In genomic region chr17:49530215-49530614, GRCm38 (mm10) we compare ENCODE assay signal across 8 mouse cellular contexts. TPM values are rescaled to one million over a fixed set of nuclear protein-coding genes. Genes with fewer than 3 reads are reported as not detected.
DNase-seq lines count a peak whose midpoint lies in the region; ATAC-seq lines count a peak whose summit lies in the region.

No protein-coding gene starts in this region.

- H3K4me2 ChIP-seq in forebrain, embryonic 15.5 days (replicated peaks), result no peak overlapping the region
- no peak overlapping the region for H3K4me2 ChIP-seq in neural tube, embryonic 15.5 days

- ATAC-seq in forebrain, embryonic 15.5 days (replicated peaks), result no peak
- ATAC-seq in neural tube, embryonic 15.5 days (ENCODE audit: low FRiP score), result no peak
- peak; percentile 35 to 42; a peak in 1 of 4 replicates for ATAC-seq in hematopoietic stem cell, adult 5-6 weeks (replicated peaks in 1 of 2; ENCODE audit: insufficient read depth in 1 of 2, low FRiP score in 2 of 2, low TSS enrichment in 1 of 2, low read depth in 1 of 2, poor library complexity in 2 of 2, severe bottlenecking in 2 of 2)

- no peak overlapping the region for H3K9ac ChIP-seq in forebrain, embryonic 15.5 days (replicated peaks)
- H3K9ac ChIP-seq in neural tube, embryonic 15.5 days (replicated peaks), result no peak overlapping the region

- H3K36me3 ChIP-seq in forebrain, embryonic 10.5 days (replicated peaks), result no peaks in the 10 kb centered on the region
- H3K36me3 ChIP-seq in forebrain, embryonic 15.5 days, result no peaks in the 10 kb centered on the region
- no peaks in the 10 kb centered on the region for H3K36me3 ChIP-seq in neural tube, embryonic 15.5 days

- no peaks in the 10 kb centered on the region for H3K27me3 ChIP-seq in forebrain, embryonic 10.5 days (ENCODE audit: poor library complexity, severe bottlenecking)
- no peaks in the 10 kb centered on the region for H3K27me3 ChIP-seq in forebrain, embryonic 15.5 days
- no peaks in the 10 kb centered on the region for H3K27me3 ChIP-seq in neural tube, embryonic 15.5 days (replicated peaks)

- H3K4me1 ChIP-seq in forebrain, embryonic 10.5 days, result no peaks in the 10 kb centered on the region; the same call in 1 of the 2 replicates
- 0 out of 2 replicates have a peak, but pooled peaks cover 4% of the 10 kb centered on the region for H3K4me1 ChIP-seq in forebrain, embryonic 15.5 days
- H3K4me1 ChIP-seq in neural tube, embryonic 15.5 days, result peaks cover 9% of the 10 kb centered on the region

- peak; percentile 41 for DNase-seq in forebrain, embryonic 10.5 days (ENCODE audit: extremely low spot score, low spot score)
- DNase-seq in neural tube, embryonic 10.5 days (ENCODE audit: extremely low spot score, low spot score), result peak; percentile 68
- peak; percentile 3 for DNase-seq in c-Kit-negative CD71-positive TER-119-positive erythroid progenitor cells, embryonic 14.5 days (ENCODE audit: low read depth, low spot score)
- DNase-seq in lung, postnatal 14 days, result peak; percentile 68
- DNase-seq in T-cell, adult 2 months (ENCODE audit: low spot score), result no peak

- H3K9me3 ChIP-seq in forebrain, embryonic 10.5 days, result no peaks in the 10 kb centered on the region
- no peaks in the 10 kb centered on the region for H3K9me3 ChIP-seq in forebrain, embryonic 15.5 days
- no peaks in the 10 kb centered on the region for H3K9me3 ChIP-seq in neural tube, embryonic 15.5 days (replicated peaks)

- H3K27ac ChIP-seq in forebrain, embryonic 10.5 days, result no peak overlapping the region
- no peak overlapping the region for H3K27ac ChIP-seq in forebrain, embryonic 15.5 days (replicated peaks)
- H3K27ac ChIP-seq in neural tube, embryonic 15.5 days (replicated peaks), result no peak overlapping the region

- 29% methylated on average over 3 of the region's 3 CpGs for WGBS in forebrain, embryonic 10.5 days
- 10% methylated on average over 3 of the region's 3 CpGs for WGBS in forebrain, embryonic 15.5 days
- WGBS in neural tube, embryonic 15.5 days, result 28% methylated on average over 3 of the region's 3 CpGs

- no peak overlapping the region for H3K4me3 ChIP-seq in forebrain, embryonic 10.5 days
- no peak overlapping the region for H3K4me3 ChIP-seq in forebrain, embryonic 15.5 days
- H3K4me3 ChIP-seq in neural tube, embryonic 15.5 days (replicated peaks), result no peak overlapping the region

RNA-seq across cellular contexts. Expression of gene Daam2, which starts 33.9 kb away (rescaled TPM):
- 1.5 and 1.7 TPM in 2 replicates for polyA plus RNA-seq in forebrain, embryonic 10.5 days (2016; fragmentation: Nextera tagmentation; extraction: Ambion mirVana)
- 1.7 and 2.0 TPM in 2 replicates for polyA plus RNA-seq in forebrain, embryonic 15.5 days (2015; fragmentation: Nextera tagmentation; extraction: Ambion mirVana)
- polyA plus RNA-seq in neural tube, embryonic 15.5 days (2015; fragmentation: Nextera tagmentation; extraction: Ambion mirVana), result 4.0 and 4.8 TPM in 2 replicates
- not detected in 2 replicates for total RNA-seq in hematopoietic stem cell, adult 5-6 weeks (2017)

Comparison
In these comparisons a context has a peak if more than half of its experiments do, and no peak if none do; other contexts are left out.
1. ATAC-seq: peak in hematopoietic stem cell, adult 5-6 weeks (2 of 2); none in forebrain, embryonic 15.5 days (single experiment) and neural tube, embryonic 15.5 days (single experiment).